Mouse (Mus musculus) spleen, postnatal 0 days (tissue): ENCODE measurements around the gene 4930522L14Rik. TPM values are rescaled to one million over a fixed set of nuclear protein-coding genes. Genes with fewer than 3 reads are reported as not detected.

Source experiments
- polyA plus RNA-seq: library from polyadenylated mRNA; unstranded; fragments of >200 nt; fragmentation: Nextera tagmentation; extraction: Ambion mirVana; gene quantifications from 2 replicates; pipeline ENCODE4 v1.2.1, GENCODE M21; 2015

The 4930522L14Rik gene
- 7.6 and 9.0 TPM in 2 replicates for polyA plus RNA-seq

GRCm38 (mm10) chr5:109751391-109752071 is at the start of gene 4930522L14Rik:
Gene 4930522L14Rik, minus strand, starts transcription at chr5:109751886.

DNA sequence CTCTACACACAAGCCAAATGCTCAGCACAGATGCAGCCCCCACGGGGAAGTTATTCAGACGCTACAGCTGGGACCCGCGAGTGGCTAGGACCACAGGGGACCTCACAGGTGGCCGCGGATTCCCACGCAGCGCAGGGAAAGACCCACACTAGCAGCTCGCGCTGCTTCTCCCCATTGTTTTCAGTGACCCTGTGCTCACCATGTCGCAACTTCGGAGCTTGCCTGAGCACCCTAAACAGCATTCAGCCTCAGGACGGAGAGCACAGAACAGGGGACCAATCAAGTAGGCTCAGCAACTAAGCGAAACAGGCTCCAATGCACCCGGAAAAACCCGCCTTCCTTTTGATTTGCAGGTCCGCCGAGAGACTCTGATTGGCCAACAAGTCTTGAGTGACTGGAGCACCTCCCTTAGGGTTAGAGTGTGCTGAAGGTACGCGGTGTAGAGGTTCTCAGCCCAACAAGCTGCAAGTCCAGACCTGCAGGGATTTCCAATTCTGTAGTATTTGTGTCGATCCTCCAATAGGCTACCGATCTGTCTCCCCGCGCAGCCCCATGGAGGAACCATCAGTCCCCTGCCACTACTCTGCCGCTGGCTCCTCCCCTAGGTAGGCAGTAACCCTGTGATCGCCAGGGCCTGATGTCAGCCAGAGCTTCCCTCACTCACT is 61.0 kb downstream of the 4930522L14Rik start, which contains the start of gene 5430403G16Rik:
TSS of gene 5430403G16Rik (minus strand) at position 505 of the 665 bp plus-strand sequence.

Other genes with a start within 250 kb of the 4930522L14Rik start
- gene Crlf2, start 192.9 kb downstream of the 4930522L14Rik start, polyA plus RNA-seq = 18.5 and 24.7 TPM in 2 replicates
- 0.75 and 1.2 TPM in 2 replicates for gene 5430403G16Rik, start 60.8 kb downstream of the 4930522L14Rik start, polyA plus RNA-seq
- gene Gm15446, start 171.5 kb upstream of the 4930522L14Rik start, polyA plus RNA-seq = 0.42 and 0.61 TPM in 2 replicates
- gene Zfp932, start 244.6 kb upstream of the 4930522L14Rik start, polyA plus RNA-seq = 15.3 and 16.2 TPM in 2 replicates